Mouse (Mus musculus): Measurements from ENCODE around the gene Gm5089. TPM values are rescaled to one million over a fixed set of nuclear protein-coding genes. Genes with fewer than 3 reads are reported as not detected.
"Not testable (repeated sequence)": the region's sequence is repeated elsewhere in the genome, so short reads cannot be mapped to it uniquely, and the experiment has no call there.

The Gm5089 gene
- polyA plus RNA-seq, 1 experiment: not detected

DNA sequence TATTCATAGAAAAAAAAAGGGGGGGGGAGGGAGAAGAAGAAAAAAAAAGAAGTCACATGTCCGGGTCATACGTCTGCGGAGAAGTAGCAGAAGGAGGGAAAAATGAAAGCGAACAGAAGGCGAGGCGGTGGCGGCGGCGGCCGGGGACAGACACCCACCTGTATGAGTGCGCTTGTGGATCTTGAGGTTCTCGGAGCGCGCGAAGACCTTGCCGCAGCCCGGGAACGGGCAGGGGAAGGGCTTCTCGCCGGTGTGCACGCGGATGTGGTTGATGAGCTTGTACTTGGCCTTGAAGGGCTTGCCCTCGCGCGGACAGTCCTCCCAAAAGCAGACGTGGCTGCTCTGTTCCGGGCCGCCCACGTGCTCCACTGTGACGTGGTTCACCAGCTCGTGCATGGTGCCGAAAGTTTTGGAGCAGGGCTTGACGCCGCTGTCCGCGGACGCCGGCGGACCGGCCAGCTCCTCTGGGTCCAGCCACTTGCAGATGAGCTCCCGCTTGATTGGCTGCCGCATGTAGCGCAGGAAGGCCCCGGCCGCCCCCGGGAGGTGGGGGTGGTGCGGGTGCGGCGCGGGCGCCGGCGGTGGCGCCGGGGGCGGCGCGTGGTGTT lies 12.9 kb upstream of the Gm5089 start:
- not testable (repeated sequence) for DNase-seq (ENCODE audit: low read depth)

DNA sequence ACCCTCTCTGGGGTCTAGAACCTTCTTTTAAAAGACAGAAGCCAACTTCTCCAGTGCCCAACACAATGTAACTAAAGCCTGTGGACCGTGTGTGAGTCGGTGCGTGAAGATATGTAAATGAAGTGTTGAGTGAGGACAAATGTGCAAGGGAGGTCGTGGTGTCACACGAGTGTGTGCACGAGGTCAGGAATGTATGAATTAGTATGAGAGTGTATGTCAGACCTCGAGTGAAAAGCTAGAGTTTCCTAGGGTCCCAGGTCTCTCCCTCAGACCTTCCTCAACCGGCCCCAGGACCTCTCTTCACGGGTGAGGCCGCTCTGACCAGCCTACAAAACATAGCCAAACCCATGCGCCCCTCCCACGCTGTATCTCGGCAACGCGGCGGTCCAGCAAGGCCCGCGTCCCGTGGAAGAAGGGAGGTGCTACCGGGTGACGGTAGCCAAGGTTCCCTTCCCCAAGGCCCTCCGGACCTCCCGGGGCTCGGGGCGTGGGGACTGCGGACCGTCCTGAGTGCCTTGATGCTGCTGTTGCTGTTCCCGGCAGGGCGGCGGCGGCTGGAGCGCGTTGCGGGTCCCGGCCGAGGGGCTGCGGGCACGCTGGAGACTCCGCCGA lies 12.3 kb upstream of the Gm5089 start:
- no peak for DNase-seq (ENCODE audit: low read depth)

GRCm38 (mm10) chr14:122462689-122463079 lies 11.8 kb upstream of the Gm5089 start:
- DNase-seq (ENCODE audit: low read depth): no peak

- no peak for DNase-seq (ENCODE audit: low read depth)
Observed at GRCm38 (mm10) chr14:122461966-122462365, 11.1 kb upstream of the Gm5089 start.

DNA sequence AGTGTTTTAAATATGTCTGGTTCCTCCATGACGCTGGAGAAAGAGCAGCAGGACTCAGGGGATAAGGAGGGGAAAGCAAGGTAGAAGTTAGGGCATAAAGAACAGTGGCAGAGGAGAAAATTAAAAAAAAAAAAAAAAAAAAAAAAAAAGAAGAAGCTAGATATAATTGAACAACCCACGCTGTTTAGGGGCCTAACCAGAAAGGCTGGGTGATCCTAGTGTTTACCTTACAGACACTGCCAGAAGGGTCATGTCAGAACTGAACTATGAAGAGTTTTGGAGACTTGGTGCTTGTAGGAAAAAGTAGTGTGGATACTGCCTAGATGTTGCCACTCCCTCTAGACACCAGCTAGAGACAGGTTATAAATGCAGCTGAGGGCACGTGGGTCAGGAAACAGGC lies 10.6 kb upstream of the Gm5089 start:
- DNase-seq (ENCODE audit: low read depth): no peak

DNA sequence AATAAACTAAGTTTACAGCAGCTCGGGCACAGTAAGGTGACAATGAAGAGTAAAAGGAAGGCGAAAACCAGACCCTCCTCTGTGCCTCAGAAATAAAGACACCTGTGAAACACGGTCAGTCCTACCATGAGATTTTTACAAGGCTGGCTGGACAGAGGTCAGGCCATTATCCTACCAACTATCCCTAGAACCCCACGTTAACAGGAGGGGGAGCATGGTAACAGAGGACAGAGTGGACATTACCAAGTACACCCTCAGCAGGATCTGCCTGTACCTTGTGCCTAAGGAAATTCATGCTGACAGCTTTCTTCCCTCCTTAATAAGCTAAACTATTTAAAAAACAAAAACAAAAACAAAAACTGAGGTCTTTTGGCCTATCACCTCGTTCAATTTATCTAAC lies 9.3 kb upstream of the Gm5089 start:
- no peak for DNase-seq (ENCODE audit: low read depth)

DNA sequence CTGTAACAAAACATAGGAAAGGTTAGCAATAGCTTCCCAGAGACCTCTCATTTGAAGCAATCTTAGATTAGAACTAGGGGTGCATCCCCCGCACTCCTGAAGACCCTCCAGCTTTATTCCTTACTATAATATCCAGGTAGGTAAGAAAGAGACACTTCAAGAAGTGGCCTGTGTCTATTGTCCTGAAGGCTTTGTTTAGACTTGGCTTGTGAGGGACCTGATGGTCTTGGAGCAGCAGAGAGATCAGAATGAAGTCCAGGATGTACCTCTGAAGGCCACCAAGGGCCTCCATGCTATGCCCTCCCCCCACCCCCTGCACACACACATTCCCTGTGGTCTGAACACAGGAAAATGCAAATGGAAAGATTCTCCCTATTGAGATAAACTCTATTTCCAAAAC lies 8.9 kb upstream of the Gm5089 start:
- no peak for DNase-seq (ENCODE audit: low read depth)

DNA sequence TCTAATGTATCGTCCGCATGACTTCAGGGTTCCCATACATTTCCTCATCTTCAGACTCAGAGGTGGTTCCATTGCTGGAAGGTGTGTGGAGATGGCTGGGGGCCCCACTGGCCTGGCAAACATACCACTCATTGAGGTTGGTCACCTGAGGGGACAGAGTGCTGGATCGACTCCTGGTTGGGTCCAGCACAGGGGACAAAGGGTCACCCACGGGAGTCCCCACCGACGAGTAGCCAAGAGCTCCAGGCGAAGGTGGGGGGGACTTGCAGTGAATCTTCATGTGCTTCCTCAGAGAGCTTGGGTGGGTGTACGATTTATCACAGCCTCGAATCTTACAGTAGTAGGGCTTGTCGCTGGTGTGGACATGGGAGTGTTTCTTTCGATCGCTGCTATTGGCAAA lies 8.4 kb upstream of the Gm5089 start:
- not testable (repeated sequence) for DNase-seq (ENCODE audit: low read depth)

DNA sequence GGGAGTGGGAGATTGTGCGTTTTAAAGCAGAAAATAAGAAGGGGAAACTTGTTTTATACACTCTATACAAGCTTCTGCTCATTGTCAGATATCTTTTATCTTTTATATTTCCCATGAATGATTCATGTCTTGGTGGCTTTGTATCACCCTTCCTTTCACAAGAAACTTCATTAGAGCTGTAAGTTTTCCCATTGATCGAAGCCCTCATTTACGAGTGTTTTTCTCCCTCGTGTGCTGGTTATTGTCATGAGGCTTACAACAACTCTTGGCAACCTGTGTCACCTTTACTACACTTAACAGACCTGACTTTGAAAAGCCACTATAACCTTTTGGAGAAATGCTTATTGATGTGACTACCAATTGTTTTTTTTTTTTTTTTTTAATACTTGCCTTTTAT lies 4.6 kb upstream of the Gm5089 start:
- DNase-seq (ENCODE audit: low read depth): no peak

DNA sequence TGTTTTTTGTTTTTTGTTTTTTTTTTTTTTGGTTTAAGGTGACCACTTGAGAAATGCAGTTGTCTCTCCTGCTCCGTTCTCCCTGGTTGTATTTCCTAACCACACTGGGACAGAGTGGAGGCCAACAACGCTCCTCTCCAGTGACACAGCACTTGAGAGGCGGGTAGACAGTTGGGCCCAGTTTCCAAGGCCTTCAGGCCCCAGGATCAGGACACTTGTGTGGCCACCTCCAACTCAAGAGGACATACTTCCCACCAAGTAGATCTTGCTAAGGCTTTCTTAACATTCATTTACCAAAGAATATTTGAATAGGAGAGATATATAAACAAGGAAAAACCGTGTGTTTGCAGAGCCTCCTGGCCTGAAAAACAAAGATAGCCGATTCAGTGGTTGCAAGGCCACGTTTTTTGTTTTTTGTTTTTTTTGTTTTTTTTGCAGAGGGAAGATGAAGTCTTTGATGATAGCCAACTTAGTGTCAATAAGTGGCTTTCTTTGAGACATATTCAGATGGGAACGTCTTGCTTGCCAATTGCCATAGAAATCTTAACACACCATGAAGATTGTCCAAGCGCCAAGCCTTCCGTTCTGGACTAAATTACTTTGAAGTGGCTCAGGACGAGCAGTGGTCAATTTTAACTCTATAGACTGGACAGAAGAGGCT lies 4.1 kb upstream of the Gm5089 start:
- no peak for DNase-seq (ENCODE audit: low read depth)

DNA sequence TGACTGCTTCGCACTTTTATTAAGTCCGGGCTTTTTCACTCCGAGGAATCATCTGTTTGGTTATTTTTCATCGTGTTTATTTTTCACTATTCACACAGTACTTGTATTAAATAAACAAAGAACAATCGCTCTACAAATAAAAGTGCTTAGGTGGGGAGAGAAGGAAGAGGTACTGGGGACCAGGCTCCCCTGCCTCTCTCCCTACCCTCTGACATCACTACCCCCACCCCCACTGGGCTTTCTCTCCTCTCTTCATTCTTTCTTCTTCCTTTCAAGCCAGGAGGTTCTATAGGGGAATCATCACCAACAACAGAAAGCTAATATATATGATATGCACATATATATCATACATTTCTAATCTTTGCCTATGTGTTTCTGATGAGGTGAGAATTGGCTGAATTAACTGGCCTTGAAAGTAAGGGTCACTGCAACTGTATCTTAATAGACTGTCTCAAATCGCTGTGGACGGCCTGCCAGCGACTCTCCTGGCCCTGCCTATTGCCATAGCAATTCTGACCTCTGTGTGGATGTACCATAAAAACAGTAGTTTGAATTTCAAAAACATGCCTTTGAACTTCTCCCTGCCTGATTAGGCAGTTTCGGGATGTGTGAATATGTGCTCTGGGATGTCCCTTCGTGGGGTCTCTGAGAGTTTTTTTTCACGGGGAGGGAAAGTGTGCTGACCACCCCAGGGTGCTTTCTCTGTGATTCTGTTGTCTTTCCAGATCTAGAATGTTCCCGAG lies 3.3 kb upstream of the Gm5089 start:
- no peak for DNase-seq (ENCODE audit: low read depth)

DNA sequence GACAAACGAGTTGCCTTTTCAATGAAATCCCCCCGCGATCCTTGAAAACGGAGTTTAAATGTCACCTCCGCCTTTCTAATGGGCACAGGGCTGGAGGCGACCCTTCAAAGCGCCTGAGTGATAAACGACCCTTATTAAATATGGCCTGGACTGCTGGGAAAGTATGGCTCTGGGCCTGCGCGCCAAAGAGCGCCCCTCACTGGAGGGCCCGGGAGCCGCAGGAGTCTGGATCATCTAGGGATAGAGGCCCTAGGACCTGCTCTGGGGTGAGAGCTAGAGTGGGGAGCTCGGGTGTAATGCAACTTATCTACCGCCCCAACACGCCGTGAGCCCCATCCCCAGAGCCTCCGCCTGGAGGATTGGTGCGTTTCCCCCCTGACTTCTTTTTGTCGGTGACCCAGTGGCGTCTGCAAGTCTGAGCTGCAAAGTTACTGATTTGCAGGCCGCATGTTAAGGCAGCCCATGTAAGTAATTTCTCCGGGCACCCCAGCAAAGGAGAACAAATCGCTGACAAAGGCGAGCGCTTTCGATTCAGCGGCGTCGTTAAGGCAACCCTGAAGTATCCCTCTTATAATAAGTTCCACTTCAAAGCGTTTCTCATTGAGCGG lies 2.6 kb upstream of the Gm5089 start:
- DNase-seq (ENCODE audit: low read depth): no peak

DNA sequence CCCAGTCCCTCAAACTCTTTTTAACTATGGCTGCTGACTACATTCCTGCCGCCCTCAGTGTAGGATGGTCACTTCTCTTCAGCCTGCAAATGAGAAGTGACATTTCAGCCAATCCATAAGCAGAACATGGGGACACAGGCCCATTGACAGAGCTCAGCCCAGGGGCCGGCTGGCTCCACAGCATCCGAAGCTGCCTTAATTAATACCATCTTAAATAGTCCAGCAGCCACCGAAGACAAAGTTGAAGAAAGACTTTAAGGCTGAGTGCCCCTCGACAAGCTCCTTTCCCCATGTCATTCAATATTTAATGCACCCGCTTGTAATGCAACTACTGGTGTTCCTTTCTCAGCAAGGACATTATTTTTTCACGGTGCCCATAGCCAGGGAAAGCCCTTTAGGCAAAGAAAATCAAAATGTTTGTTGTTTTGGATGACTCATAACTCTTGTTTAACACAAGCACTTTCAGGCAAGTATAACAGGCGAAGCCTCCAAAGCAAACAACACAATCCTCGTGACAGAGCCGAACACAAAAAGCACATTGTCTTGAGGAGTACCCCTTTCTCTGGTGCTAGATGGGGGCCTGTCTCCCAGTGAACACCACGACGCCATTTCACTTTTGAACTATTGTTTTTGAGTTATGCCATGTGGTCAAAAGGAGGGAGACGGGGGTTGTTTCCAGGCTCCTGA lies 1.9 kb upstream of the Gm5089 start:
- DNase-seq (ENCODE audit: low read depth): no peak

DNA sequence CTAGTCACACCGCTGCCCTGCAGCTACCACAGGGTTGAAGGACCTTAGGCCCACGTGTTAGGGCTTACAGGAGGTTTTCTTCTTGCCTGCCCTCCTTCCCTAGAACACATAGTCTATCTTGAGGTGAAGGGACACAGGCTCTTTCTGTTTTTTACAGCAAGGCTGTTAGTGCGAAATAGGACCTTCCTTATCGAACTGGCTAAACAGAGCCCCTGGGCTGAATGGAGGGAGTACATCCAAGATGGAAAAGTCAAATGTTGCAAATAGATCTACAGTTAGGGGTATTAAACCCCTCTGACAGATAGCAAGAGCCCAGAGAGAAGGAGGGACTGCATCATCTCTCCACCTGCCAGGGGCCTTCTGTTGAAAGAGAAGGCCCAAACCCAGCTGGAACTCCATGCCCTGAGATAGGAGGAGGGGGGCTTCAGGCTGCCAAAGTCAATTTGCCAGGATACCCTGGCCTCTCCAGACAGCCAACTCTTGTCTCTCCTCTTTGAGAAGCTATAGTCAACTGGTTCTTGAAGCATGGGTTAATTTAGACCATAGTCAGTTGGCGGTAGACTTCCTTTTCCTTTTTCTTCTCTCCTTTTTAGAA lies 733 bp upstream of the Gm5089 start:
- DNase-seq (ENCODE audit: low read depth): no peak

GRCm38 (mm10) chr14:122449601-122450495 lies 1.1 kb downstream of the Gm5089 start:
- no peak for DNase-seq (ENCODE audit: low read depth)

DNA sequence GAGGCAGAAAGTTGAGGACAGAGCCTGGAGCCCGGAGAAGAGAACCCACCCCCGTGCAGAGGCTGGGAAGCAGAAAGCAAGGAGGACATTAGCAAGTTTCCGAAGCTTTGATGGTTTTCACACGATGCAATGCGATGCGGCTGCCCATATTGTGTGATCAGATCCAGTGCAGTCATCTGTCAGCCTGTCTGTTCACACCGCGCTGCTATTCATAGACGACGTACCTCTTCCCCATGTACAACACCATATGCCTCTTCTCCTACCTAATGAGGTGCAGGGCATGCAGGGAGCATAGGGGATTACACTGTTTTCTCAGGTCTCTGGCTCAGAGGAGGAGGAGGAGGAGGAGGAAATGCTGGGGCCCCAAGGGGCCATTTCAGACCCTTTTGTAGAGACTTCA lies 14.1 kb downstream of the Gm5089 start:
- DNase-seq (ENCODE audit: low read depth): no peak

DNA sequence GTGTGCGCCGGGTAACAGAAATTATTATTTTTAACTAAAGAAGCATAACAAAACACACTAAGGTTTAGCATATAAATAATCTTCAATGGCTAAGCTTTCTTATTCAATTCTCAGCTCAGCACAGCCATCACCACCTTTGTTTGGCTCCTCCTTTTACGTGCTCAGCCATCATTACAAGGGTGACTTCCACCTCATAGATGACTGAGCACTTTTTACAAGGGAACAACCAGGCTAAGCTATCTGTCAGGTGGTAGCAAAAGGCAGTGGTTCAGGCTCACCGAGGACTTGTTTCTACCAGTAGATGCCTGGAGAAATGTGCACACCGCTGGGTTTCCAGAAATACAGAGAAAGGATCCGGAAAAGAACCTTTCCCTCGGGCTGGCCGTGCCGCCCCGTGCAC lies 16.9 kb downstream of the Gm5089 start:
- DNase-seq (ENCODE audit: low read depth): no peak

DNA sequence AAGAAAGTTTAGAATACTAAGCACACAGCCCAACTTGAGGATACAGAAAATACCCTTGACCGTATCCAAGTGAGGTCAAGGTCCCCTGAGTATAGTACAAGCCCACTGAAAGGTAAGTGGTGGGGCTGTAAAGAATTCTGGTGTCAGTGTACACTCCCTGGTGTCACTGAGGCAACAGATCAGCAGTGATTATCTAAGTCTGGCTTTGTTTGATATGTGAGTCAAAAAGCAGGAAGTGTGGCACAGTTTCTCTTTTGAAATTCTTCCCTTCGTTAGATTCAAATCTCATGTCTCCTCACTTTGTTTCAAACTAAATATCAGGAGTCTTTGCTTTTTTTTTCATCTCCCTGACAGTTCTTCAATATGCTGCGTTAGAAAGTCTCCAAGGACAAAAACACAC lies 18.4 kb downstream of the Gm5089 start:
- no peak for DNase-seq (ENCODE audit: low read depth)

DNA sequence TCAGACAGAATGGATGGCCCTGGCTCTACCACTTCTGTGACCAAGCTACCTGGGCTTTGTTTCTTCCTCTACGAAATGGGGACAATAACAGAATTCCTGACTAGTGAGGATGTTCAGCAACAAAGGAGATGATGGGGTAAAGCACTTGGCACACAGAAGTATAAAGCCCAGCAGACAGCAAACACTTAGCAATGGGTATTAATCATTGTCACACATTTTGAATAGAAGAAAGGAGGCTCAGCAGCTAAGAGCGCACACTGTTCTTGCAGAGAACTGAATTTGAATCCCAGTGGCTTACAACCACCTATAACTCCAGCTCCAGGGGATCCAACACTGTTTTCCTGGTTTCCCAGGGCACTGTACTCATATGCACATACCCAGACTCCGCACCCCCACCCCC lies 23.3 kb downstream of the Gm5089 start:
- no peak for DNase-seq (ENCODE audit: low read depth)

DNA sequence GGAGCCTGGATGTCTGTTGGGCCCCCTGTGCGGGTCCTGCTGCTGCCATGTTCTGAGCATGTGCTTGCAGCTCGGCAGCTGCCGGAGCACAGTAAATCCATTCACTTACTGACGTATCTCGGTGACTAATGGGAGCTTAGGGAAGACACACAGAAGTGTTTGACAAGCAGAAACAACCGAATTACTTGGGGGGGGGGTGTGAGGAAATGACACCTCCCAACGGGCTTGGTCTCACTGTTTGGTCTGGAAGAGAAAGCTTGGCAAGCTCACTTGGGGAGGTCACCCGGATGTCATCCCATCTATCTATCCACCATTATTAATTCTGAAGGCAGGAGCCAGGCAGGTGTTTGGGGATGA lies 23.7 kb downstream of the Gm5089 start:
- no peak for DNase-seq (ENCODE audit: low read depth)
